In the genomic region with DNA sequence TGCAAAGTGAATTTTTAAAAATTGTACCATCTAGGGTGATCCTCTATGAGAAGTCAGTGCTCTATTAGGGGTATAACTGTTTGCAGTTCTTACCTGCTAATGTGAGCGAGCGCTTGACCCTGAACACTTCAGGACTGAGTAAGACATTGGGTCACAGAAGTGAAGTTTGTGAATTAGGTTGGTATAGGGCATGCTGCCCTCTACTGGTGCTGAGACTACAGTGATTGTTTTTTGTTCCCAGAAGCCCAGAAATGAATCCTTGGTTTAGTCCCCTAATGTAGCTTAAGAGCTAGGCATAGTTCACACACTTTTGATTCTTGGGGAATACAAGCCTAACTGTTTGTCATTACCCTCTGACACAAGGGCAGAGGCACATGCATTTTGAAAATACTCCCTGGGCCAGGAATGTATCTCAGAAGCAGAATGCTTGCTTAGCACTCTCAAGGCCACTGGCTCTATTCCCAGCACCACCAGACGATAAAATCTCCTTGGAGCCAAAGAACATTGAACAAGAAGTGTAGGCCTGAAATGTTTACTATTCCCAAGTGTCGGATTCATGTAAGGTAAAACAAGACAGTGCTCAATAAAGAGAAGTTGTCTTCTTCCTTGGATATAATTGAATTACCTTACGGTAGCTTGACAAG, we compare ENCODE assay signal across 9 mouse cellular contexts. TPM values are rescaled to one million over a fixed set of nuclear protein-coding genes. Genes with fewer than 3 reads are reported as not detected.
A peak's percentile ranks its signal among the peaks of the same experiment; 100 is the strongest.
DNase-seq lines count a peak whose midpoint lies in the region; ATAC-seq and TF ChIP-seq lines count a peak whose summit lies in the region.
"Had no signal": no experiment of that assay in that cellular context is flagged by ENCODE, and none has a peak within 500 bp of the region (broad histone marks: within the 10 kb centered on the region; RNA-seq: fewer than 3 reads in every experiment).

No protein-coding gene starts in this region.

- no peaks in the 10 kb centered on the region for H3K9me3 ChIP-seq in midbrain, embryonic 14.5 days (ENCODE audit: control insufficient read depth, low read length)
- H3K9me3 ChIP-seq in midbrain, embryonic 15.5 days = no peaks in the 10 kb centered on the region
- H3K9me3 ChIP-seq: limb, embryonic 13.5 days had no signal

- WGBS in midbrain, embryonic 14.5 days = 65% methylated on average over 5 of the region's 5 CpGs
- 73% methylated on average over 5 of the region's 5 CpGs for WGBS in midbrain, embryonic 15.5 days

- CTCF ChIA-PET in Patski (lab: Charles Lee) = interaction anchor here (0.8 to 1.9 kb wide), 5 partner anchors 9 to 413 kb away, joined by 3 to 6 read pairs (median 6); no protein-coding TSS in a partner anchor

- in situ Hi-C loops in Patski (cut with MboI; ENCODE audit: low pct_unique_long_range_greater_than_20kb) = loop anchor here (10.0 kb wide), 1 partner anchor 1091 kb away; no protein-coding TSS in a partner anchor

- no peak overlapping the region for H3K4me3 ChIP-seq in gastrocnemius, adult 2 months
- H3K4me3 ChIP-seq in midbrain, embryonic 14.5 days (replicated peaks; ENCODE audit: low read depth, low read length) = no peak overlapping the region
- H3K4me3 ChIP-seq in midbrain, embryonic 15.5 days = no peak overlapping the region
- H3K4me3 ChIP-seq: limb, embryonic 13.5 days had no signal

- no peaks in the 10 kb centered on the region for H3K36me3 ChIP-seq in midbrain, embryonic 14.5 days (ENCODE audit: control insufficient read depth, insufficient read depth, low read length)
- H3K36me3 ChIP-seq in midbrain, embryonic 15.5 days (replicated peaks) = no peaks in the 10 kb centered on the region
- H3K36me3 ChIP-seq: limb, embryonic 13.5 days had no signal

- H3K9ac ChIP-seq in midbrain, embryonic 14.5 days (replicated peaks; ENCODE audit: low read length) = no peak overlapping the region
- H3K9ac ChIP-seq in midbrain, embryonic 15.5 days = no peak overlapping the region
- H3K9ac ChIP-seq: limb, embryonic 13.5 days had no signal

- TF ChIP-seq CTCF in gastrocnemius, adult 2 months (IDR thresholded peaks at IDR 0.05) = peak; percentile 74
- peak; percentile 75 for TF ChIP-seq CTCF in Patski (IDR thresholded peaks at IDR 0.05)

- no peaks in the 10 kb centered on the region for H3K4me1 ChIP-seq in midbrain, embryonic 14.5 days (ENCODE audit: control insufficient read depth, insufficient read depth, low read length)
- H3K4me1 ChIP-seq in midbrain, embryonic 15.5 days = no peaks in the 10 kb centered on the region
- H3K4me1 ChIP-seq: limb, embryonic 13.5 days had no signal

- no peak for DNase-seq in gastrocnemius, adult 2 months
- DNase-seq in gastrocnemius, adult 8-10 months (ENCODE audit: low spot score in 2 of 2) = no peak
- DNase-seq in midbrain, embryonic 14.5 days = peak; percentile 62
- no peak for DNase-seq in Patski (ENCODE audit: low read depth, low spot score)
- DNase-seq in kidney, postnatal 36 days = peak; percentile 34 to 60
- DNase-seq in thymus, postnatal 4 days = peak; percentile 40
- DNase-seq in cerebellum, adult 9-10 months = no peak

- H3K4me2 ChIP-seq in midbrain, embryonic 14.5 days (ENCODE audit: low read length) = no peak overlapping the region
- no peak overlapping the region for H3K4me2 ChIP-seq in midbrain, embryonic 15.5 days
- H3K4me2 ChIP-seq: limb, embryonic 13.5 days had no signal

- H3K27ac ChIP-seq in gastrocnemius, adult 2 months = no peak overlapping the region
- H3K27ac ChIP-seq in midbrain, embryonic 14.5 days (replicated peaks; ENCODE audit: low read depth, low read length) = no peak overlapping the region
- no peak overlapping the region for H3K27ac ChIP-seq in midbrain, embryonic 15.5 days
- H3K27ac ChIP-seq: limb, embryonic 13.5 days had no signal

- ATAC-seq in midbrain, embryonic 14.5 days (ENCODE audit: low FRiP score, low TSS enrichment) = no peak
- no peak for ATAC-seq in midbrain, embryonic 15.5 days (replicated peaks)
- ATAC-seq in Patski = no peak

- no peaks in the 10 kb centered on the region for H3K27me3 ChIP-seq in midbrain, embryonic 14.5 days (ENCODE audit: control insufficient read depth, insufficient read depth, low read length)
- H3K27me3 ChIP-seq in midbrain, embryonic 15.5 days (replicated peaks) = no peaks in the 10 kb centered on the region
- H3K27me3 ChIP-seq in Patski = peaks cover 44% of the 10 kb centered on the region

- intact Hi-C loops in gastrocnemius, adult 2 months (cut with DNase I) = loop anchor here (5.0 kb wide), 1 partner anchor 663 kb away; a partner anchor contains a TSS

- POLR2A ChIA-PET in Patski (lab: Charles Lee) = no interaction called here

RNA-seq across cellular contexts. Expression of a gene that starts 6.4 kb away (rescaled TPM):
- 10 to 100 TPM; 29.4 to 36.3 TPM for total RNA-seq in gastrocnemius, adult 2 months (2021)
- 10 to 100 TPM; 30.2 to 37.7 (median 31.2) TPM for total RNA-seq in gastrocnemius, adult 8-10 months (2022)
- polyA plus RNA-seq in midbrain, embryonic 14.5 days (2014; fragmentation: Nextera tagmentation; extraction: Ambion mirVana) = 31.6 and 39.4 TPM in 2 replicates
- 36.7 and 37.1 TPM in 2 replicates for polyA plus RNA-seq in midbrain, embryonic 15.5 days (2015; fragmentation: Nextera tagmentation; extraction: Ambion mirVana)
- polyA plus RNA-seq in Patski (2021) = 38.6 TPM

RNA-seq across cellular contexts. Expression of a gene that starts 21.0 kb away (rescaled TPM):
- total RNA-seq in gastrocnemius, adult 2 months (2021) = 10 to 100 TPM; 70.6 to 96.6 TPM
- total RNA-seq in gastrocnemius, adult 8-10 months (2022) = 10 to 100 TPM; 52.7 to 80.1 (median 76.0) TPM
- 4.9 and 5.4 TPM in 2 replicates for polyA plus RNA-seq in midbrain, embryonic 14.5 days (2014; fragmentation: Nextera tagmentation; extraction: Ambion mirVana)
- 5.0 and 6.2 TPM in 2 replicates for polyA plus RNA-seq in midbrain, embryonic 15.5 days (2015; fragmentation: Nextera tagmentation; extraction: Ambion mirVana)
- not detected for polyA plus RNA-seq in Patski (2021)

Comparison
In these comparisons a context has a peak if more than half of its experiments do, and no peak if none do; other contexts are left out.
1. DNase-seq: peak in midbrain, embryonic 14.5 days (single experiment), kidney, postnatal 36 days (2 of 2) and thymus, postnatal 4 days (single experiment); none in gastrocnemius, adult 2 months (single experiment), gastrocnemius, adult 8-10 months (0 of 2), Patski (single experiment) and cerebellum, adult 9-10 months (single experiment).